Mouse (Mus musculus) heart, postnatal 0 days (tissue): ENCODE results near the gene Tmem30a. TPM values are rescaled to one million over a fixed set of nuclear protein-coding genes. Genes with fewer than 3 reads are reported as not detected.

Experiments
- ATAC-seq: fragments of 200-750 bp; cut with Nextera tagmentation; 2 replicates; pipeline ENCODE4 v1.8.0; 2017; ENCODE audit warnings: low read depth, moderate number of reproducible peaks, moderate library complexity; ENCODE audit not compliant: insufficient read depth
- DNase-seq: peaks from one replicate; pipeline ENCODE4 v3.0.0-alpha.2; 2016; ENCODE audit warnings: low spot score
- H3K27ac ChIP-seq: fragments of 300-500 bp; sonication (generic); 2 replicates; pipeline ENCODE4 v1.5.1; 2014; ENCODE audit warnings: low read depth, mild to moderate bottlenecking
- H3K27me3 ChIP-seq: fragments of 300-500 bp; sonication (generic); 2 replicates; pipeline ENCODE4 v1.6.1; 2014; ENCODE audit warnings: low read length, mixed read lengths; ENCODE audit not compliant: control insufficient read depth, insufficient read depth
- H3K36me3 ChIP-seq: fragments of 300-500 bp; sonication (generic); replicated peaks from 2 replicates; pipeline ENCODE4 v1.6.1; 2014; ENCODE audit warnings: low read length, mixed read lengths; ENCODE audit not compliant: control insufficient read depth, insufficient read depth
- H3K4me1 ChIP-seq: fragments of 300-500 bp; sonication (generic); 2 replicates; pipeline ENCODE4 v1.6.1; 2014; ENCODE audit warnings: antibody characterized with exemption; ENCODE audit not compliant: control insufficient read depth, insufficient read depth
- H3K4me2 ChIP-seq: fragments of 300-500 bp; sonication (generic); 2 replicates; pipeline ENCODE4 v1.6.1; 2014; ENCODE audit warnings: low read depth, mild to moderate bottlenecking, low read length, moderate library complexity
- H3K4me3 ChIP-seq: fragments of 300-500 bp; sonication (generic); 2 replicates; pipeline ENCODE4 v1.5.1; 2014; ENCODE audit warnings: low read depth, low read length
- H3K9ac ChIP-seq: fragments of 300-500 bp; sonication (generic); replicated peaks from 2 replicates; pipeline ENCODE4 v1.6.1; 2014; ENCODE audit warnings: low read depth, low read length, mixed read lengths
- H3K9me3 ChIP-seq: fragments of 300-500 bp; sonication (generic); replicated peaks from 2 replicates; pipeline ENCODE4 v1.6.1; 2016; ENCODE audit warnings: low read length; ENCODE audit not compliant: control insufficient read depth
- CTCF ChIP-seq: IDR thresholded peaks from 2 replicates; pipeline ENCODE4 v1.5.1; 2016; ENCODE audit warnings: antibody characterized with exemption, control low read depth, low read depth
- EP300 ChIP-seq: IDR thresholded peaks from 2 replicates; pipeline ENCODE4 v1.6.1; 2016; ENCODE audit warnings: antibody characterized with exemption, low read depth
- WGBS: fragments of 180-500 bp; shearing (Covaris S2); extraction: QIAGEN DNeasy Blood & Tissue Kit; methylation state at CpG from one replicate; pipeline ENCODE4 v1.1.7; 2014; 5-methylcytosine and 5-hydroxymethylcytosine counted together
- polyA plus RNA-seq: library from polyadenylated mRNA; unstranded; fragments of >200 nt; fragmentation: Nextera tagmentation; extraction: Ambion mirVana; gene quantifications from 2 replicates; pipeline ENCODE4 v1.2.1, GENCODE M21; 2015
- total RNA-seq: library from RNA; depleted of rRNA; stranded (reverse); fragments of >200 nt; gene quantifications from 2 replicates; pipeline ENCODE4 v1.2.3, GENCODE M21; 2014; ENCODE audit warnings: low replicate concordance

Tmem30a gene
- total and polyA plus RNA-seq, 2 experiments from 2014 or later = 61.7 to 71.5 TPM

DNA sequence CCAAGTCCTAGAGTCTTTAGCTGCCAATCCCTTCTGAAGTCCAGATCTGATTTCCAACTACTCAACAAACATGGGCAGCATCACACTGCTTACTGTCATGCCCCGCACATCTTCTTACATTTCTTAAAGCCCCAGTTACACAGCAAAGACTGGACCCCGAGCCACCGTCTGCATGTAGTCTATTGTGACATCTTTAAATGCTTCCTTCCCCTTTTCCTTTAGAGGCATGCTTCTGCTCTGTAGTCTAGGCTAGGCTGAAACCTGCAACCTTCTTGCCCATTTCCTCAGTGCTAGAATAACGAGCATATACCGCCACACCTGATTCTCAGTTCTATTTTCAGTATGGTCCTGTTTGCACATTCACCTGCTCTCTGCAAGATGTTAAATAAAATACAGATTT is 23.2 kb upstream of the Tmem30a start:
- ATAC-seq = no peak
- Histone ChIP-seq H3K9me3 (no peaks in the 10 kb centered on the region), H3K36me3 (peaks cover 60% of the 10 kb centered on the region), H3K4me3 (no peak overlapping the region), H3K4me1 (peaks cover 4% of the 10 kb centered on the region; the same call in 1 of the 2 replicates), H3K27ac (no peak overlapping the region), H3K4me2 (no peak overlapping the region), H3K27me3 (no peaks in the 10 kb centered on the region), H3K9ac (no peak overlapping the region)
- no peak for TF ChIP-seq CTCF
- TF ChIP-seq EP300 = no peak
- 78% methylated on average over 5 of the region's 5 CpGs for WGBS
- no peak for DNase-seq

DNA sequence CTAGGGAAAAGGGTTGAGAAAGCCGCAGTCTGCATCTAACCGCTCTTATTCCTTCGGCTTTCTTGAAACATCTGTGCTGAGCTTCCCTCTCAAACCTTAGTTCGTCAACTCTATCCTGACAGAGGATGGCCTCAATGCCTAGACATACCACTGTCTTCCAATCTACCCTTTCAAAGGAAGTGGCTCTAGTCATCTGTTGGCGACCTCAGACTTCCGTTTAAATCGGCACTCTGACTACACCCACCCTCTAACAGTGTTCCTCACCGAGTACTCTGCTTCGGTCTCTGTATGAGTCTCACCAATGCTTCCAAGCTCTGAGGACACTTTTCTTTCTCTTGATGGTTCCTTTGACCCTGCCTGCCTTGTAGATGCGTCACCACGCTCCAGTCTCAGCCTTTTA is 22.7 kb upstream of the Tmem30a start:
- TF ChIP-seq EP300 (no peak), CTCF (no peak)
- H3K27ac ChIP-seq = no peak overlapping the region
- no peaks in the 10 kb centered on the region for H3K4me1 ChIP-seq
- WGBS = 82% methylated on average over 11 of the region's 11 CpGs
- DNase-seq (no peak), ATAC-seq (no peak)
- H3K4me3 ChIP-seq = no peak overlapping the region
- no peaks in the 10 kb centered on the region for H3K27me3 ChIP-seq
- no peaks in the 10 kb centered on the region for H3K9me3 ChIP-seq
- peaks cover 60% of the 10 kb centered on the region for H3K36me3 ChIP-seq
- H3K9ac ChIP-seq = no peak overlapping the region
- H3K4me2 ChIP-seq = no peak overlapping the region

DNA sequence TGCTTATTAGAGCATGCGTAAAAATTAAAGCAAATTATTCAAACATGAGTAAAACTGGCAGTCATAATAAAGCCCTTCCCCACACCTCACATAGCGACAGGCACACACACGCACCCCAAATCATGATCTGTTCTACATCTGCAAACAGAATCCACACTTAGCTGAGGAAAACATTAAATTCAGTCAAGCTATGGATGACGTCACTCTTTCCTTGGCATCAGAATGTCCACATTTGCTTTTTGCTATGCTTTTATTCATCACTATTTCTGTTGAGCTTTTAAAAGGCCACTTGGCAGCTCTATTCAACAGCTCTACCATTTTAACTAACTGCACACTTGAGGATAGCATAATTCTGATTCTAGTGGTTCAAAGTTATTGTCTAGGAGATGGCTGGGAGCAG is 21.3 kb upstream of the Tmem30a start:
- peaks cover 50% of the 10 kb centered on the region for H3K36me3 ChIP-seq
- no peaks in the 10 kb centered on the region for H3K9me3 ChIP-seq
- ATAC-seq = no peak

GRCm38 (mm10) chr9:79810969-79811902 is 17.9 kb upstream of the Tmem30a start:
- no peaks in the 10 kb centered on the region for H3K9me3 ChIP-seq
- H3K36me3 ChIP-seq = peaks cover 29% of the 10 kb centered on the region
- no peak overlapping the region for H3K4me3 ChIP-seq
- H3K4me2 ChIP-seq = no peak overlapping the region
- WGBS = 80% methylated on average over 10 of the region's 11 CpGs
- H3K27ac ChIP-seq = no peak overlapping the region
- H3K4me1 ChIP-seq = no peaks in the 10 kb centered on the region
- no peaks in the 10 kb centered on the region for H3K27me3 ChIP-seq
- DNase-seq (no peak), ATAC-seq (no peak)
- no peak overlapping the region for H3K9ac ChIP-seq
- TF ChIP-seq CTCF (no peak), EP300 (no peak)

More for the DNA sequence above, 21.3 kb upstream of the Tmem30a start:
- TF ChIP-seq CTCF = no peak
- TF ChIP-seq EP300 = no peak
- no peak for DNase-seq
- no peak overlapping the region for H3K27ac ChIP-seq
- 90% methylated on average over 4 of the region's 4 CpGs for WGBS
- H3K4me2 ChIP-seq = no peak overlapping the region
- H3K4me1 ChIP-seq = no peaks in the 10 kb centered on the region
- H3K9ac ChIP-seq = no peak overlapping the region
- H3K4me3 ChIP-seq = no peak overlapping the region
- H3K27me3 ChIP-seq = no peaks in the 10 kb centered on the region

DNA sequence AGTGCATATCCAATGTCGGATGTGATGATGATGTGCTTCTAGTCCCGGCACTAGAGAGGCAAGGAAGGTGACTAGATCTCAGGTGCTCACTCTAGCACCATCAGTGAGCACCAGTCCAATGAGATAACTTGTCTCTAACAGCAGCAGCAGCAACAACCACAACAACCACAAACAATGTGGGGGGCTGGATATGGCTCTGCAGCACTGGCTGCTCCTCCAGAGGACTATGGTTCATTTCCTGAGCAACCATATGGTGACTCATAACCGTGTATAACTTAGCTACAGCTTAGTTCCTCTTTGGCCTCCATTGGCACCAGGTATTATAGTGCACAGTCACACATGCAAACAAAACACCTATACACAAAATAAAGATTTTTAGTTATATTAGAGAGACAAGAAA is 17.2 kb upstream of the Tmem30a start:
- H3K4me3 ChIP-seq = no peak overlapping the region
- H3K27me3 ChIP-seq = no peaks in the 10 kb centered on the region
- peaks cover 22% of the 10 kb centered on the region for H3K36me3 ChIP-seq
- ATAC-seq = no peak
- 68% methylated on average over 3 of the region's 3 CpGs for WGBS
- no peaks in the 10 kb centered on the region for H3K9me3 ChIP-seq
- H3K27ac ChIP-seq = no peak overlapping the region
- H3K4me1 ChIP-seq = no peaks in the 10 kb centered on the region
- no peak for DNase-seq
- H3K4me2 ChIP-seq = no peak overlapping the region
- H3K9ac ChIP-seq = no peak overlapping the region
- TF ChIP-seq EP300 (no peak), CTCF (no peak)
